Mouse (Mus musculus) embryo, embryonic 11.5 days (tissue): Measurements from ENCODE around the gene Relt.

Source experiments
- DNase-seq: peaks from one replicate; pipeline ENCODE4 v3.0.0-alpha.2; 2012; ENCODE audit warnings: low read depth, low spot score

Relt gene

DNA sequence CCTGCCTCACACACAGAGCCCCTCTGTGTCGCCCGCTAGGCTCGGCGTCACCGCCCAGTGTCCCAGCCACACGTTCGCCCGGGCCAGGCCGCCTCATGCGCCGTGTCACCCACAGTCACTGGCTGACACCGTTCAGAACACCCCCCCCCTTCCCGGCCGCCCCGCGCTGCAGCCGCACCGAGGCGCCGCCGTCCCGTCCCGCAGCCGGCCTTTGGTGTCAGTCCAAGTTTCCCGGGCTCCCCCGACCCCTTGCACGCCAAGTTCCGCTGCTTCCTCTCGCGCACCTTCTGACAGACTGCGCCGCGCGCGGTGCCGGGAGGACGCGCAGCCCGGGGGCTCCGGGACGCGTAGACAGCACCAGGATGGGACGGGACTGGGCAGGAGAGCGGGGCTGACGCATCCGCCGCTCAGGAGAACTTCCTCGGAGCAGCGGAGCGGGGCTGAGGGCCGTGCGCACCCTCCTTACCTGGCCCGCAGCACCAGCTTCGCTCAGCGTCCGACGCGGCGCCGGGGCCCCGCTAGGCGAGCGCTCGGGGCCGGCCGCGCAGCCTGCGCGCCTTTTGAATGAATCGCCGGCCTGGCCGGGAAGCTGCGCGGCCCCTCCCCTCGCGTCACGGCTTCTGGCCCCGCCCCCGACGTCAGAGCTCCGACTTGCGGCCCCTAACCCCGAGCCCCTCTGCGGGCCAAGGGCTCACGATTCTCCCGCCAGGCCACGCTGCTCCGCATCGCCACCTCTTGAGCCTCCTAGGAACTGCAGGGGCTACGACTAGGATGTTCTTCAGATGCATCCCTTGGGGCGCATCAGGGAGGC is at the start of gene Relt:
Gene Relt, minus strand, starts transcription at position 619 of the 811 bp plus-strand sequence.
- DNase-seq = peak; percentile 92

DNA sequence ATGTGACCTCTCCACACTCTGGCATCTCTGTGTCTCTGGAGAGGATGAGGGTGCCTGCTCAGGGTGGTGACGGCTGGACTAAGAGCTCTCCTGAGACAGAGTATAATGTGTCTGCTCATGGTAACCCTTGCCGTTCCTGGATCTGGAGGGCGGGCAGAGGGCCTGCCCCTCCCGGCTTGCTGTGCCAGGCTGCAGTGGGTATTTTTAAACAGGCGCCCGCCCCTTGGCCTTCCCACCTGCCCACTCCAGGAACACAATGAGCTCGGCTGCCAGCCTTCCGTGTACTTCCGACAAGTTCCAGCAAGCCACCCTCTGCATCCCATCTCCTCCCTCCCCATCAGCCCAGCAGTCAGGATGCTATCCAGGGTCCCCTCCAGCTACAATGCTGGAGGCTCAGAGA is 48.5 kb upstream of the Relt start:
- no peak for DNase-seq

GRCm38 (mm10) chr7:100911246-100911770 is 48.1 kb upstream of the Relt start:
- no peak for DNase-seq

GRCm38 (mm10) chr7:100908567-100908966 is 45.3 kb upstream of the Relt start:
- no peak for DNase-seq

DNA sequence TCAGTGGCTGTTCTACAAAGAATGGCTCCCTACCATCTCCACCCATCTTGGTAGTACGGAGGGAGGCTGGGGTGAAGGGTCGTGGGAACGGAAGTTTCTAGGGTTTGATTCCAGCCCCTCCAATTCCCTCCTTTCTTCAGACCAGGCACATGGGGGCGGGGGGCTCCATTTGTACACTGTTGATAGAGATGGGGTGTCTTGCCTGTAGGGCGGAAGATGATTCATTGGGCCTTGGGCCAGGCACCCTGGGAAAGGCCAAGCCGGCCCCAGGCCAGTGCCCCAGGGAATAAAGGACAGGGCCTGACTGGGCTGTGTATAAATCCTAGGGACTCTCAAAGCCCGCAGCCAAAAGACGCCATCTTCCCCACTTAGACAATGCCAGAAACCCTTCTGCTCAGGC is 44.8 kb upstream of the Relt start:
- no peak for DNase-seq

- peak; percentile 62 for DNase-seq
These were observed 44.0 kb upstream of the Relt start for GRCm38 (mm10) chr7:100907231-100907630.

GRCm38 (mm10) chr7:100906029-100906789 is 43.0 kb upstream of the Relt start:
- DNase-seq = no peak

DNA sequence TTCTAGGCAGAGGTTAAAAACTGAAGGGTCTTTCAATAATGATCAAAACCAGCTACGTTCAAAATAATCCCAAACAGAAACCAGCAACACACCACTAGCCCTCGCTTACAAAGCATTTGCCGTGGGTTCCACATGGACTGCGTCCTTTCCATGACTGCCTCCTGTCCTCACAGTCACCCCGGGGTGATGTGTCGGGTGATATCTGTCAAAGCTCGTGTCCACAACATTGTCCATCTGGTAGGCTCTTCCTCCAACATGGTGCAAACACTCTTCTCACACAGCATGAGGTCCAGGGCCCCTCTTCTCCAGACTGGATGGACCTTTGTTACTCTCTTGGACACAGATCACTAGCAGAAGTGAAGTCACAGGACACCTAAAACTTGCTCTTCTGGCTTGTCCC is 41.8 kb upstream of the Relt start:
- DNase-seq = no peak

- no peak for DNase-seq
These were observed 41.4 kb upstream of the Relt start for GRCm38 (mm10) chr7:100904612-100905011.

- no peak for DNase-seq
These were observed 39.3 kb upstream of the Relt start for GRCm38 (mm10) chr7:100902451-100903137.

DNA sequence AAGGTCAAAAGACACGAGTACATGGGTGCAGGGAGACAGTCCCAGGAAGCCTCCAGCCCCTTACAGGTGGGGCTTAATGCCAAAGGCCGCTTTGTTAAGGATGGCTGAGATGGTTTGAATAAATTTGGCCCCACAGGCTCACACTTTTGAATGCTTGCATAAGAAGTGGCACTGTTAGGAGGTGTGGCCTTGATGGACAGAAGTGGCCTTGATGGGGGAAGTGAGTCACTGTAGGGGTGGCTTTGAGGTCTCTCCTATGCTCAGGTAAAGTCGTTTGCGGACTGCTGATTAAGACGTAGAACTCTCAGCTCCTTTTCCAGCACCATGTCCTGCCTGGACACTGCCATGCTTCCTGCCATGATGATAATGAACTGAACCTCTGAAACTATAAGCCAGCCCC is 34.6 kb upstream of the Relt start:
- DNase-seq = no peak

DNA sequence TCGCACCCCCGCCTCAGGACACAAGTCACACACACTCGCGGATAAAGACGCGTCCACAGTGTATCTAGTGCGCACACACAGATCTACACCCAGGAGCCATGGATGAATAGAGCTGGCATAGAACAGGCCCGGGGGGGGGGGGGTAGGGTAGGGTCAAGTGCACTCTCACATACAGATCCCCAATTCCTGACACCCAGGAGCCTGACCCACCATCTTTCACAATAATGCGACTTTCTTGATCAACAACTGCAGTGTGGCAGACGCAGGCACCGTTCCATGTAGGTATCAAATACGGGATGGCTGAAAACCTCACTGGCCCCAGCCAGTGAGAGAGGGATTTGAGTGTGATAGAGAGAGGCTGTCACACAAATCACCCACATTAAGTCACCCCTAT is 31.6 kb upstream of the Relt start:
- DNase-seq = no peak

- DNase-seq = no peak
These were observed 31.0 kb upstream of the Relt start for GRCm38 (mm10) chr7:100894057-100894832.

- DNase-seq = no peak
These were observed 30.2 kb upstream of the Relt start for GRCm38 (mm10) chr7:100893249-100894056.

GRCm38 (mm10) chr7:100886535-100886934 is 23.3 kb upstream of the Relt start:
- DNase-seq = no peak

DNA sequence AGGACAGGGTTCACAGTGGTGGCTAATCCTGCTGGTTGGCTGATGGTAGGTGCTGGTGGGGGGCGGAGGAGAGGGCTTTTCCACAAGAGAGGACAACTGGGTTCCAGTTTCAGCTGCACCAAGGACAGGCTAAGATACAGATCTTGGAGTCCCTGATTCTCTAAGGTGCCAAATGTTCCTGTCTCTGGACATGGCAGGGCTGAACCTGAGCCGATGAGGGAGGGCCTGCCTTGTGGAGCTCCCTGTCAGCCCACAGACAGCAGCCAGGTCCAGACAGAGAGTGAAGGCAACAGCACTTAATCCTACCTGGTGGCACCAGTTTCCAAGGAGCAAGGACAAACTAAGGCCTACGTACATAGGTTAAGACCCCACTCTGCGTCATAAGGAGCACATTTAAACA is 21.2 kb upstream of the Relt start:
- DNase-seq = no peak

DNA sequence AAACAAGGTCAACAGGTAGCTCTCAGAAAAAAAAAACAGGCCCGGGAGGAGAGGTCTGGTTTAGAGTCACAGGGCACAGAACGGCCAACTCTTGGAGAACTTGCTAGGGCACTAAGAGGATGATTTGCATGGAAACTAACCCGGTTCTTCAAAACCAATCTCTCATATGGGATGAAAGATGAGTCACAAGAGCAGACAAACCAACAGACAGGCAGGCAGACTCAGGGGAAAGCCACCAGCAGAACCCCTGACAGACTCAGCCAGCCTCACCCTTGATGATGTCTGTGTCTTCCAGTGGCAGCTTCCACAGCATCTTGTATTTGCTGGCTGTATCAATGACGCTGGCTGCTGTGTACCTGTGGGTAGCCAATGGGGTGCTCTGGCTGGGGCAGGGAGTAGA is 18.7 kb upstream of the Relt start:
- no peak for DNase-seq

- DNase-seq = no peak
These were observed 18.3 kb upstream of the Relt start for GRCm38 (mm10) chr7:100881531-100881930.

GRCm38 (mm10) chr7:100879595-100879994 is 16.3 kb upstream of the Relt start:
- peak; percentile 48 for DNase-seq

- DNase-seq = no peak
These were observed 13.5 kb upstream of the Relt start for GRCm38 (mm10) chr7:100876771-100877170.

- no peak for DNase-seq
These were observed 13.0 kb upstream of the Relt start for GRCm38 (mm10) chr7:100876293-100876692.
